Mouse (Mus musculus): ENCODE measurements around the gene Cubn. TPM values are rescaled to one million over a fixed set of nuclear protein-coding genes. Genes with fewer than 3 reads are reported as not detected.

The Cubn gene
- total and polyA plus RNA-seq, 3 experiments = 0.03 TPM; not detected in 2

GRCm38 (mm10) chr2:13496087-13496486 lies 4.5 kb upstream of the Cubn start:
- no peaks in the 10 kb centered on the region; a peak in 1 of 4 replicates for H3K27me3 ChIP-seq (ENCODE audit: control insufficient read depth in 1 of 2, insufficient read depth in 2 of 2, low read length in 2 of 2)
- H3K9me3 ChIP-seq (replicated peaks; ENCODE audit: insufficient read depth, low read length) = no peaks in the 10 kb centered on the region

GRCm38 (mm10) chr2:13492927-13493326 lies 1.3 kb upstream of the Cubn start:
- H3K4me1 ChIP-seq (ENCODE audit: control insufficient read depth in 1 of 2, insufficient read depth in 2 of 2, low read length in 2 of 2) = no peaks in the 10 kb centered on the region; a peak in 1 of 4 replicates
- DNase-seq (ENCODE audit: low read depth, low spot score) = no peak
- no peak overlapping the region for H3K4me3 ChIP-seq (ENCODE audit: control insufficient read depth in 1 of 2, insufficient read depth in 1 of 2, low read depth in 2 of 2, low read length in 2 of 2)
- H3K9ac ChIP-seq (ENCODE audit: control insufficient read depth, low read depth, low read length, poor library complexity, severe bottlenecking) = no peak overlapping the region
- no peak overlapping the region for H3K27ac ChIP-seq (ENCODE audit: control insufficient read depth, low read depth, low read length)
- H3K9me3 ChIP-seq (replicated peaks; ENCODE audit: insufficient read depth, low read length) = no peaks in the 10 kb centered on the region
- no peaks in the 10 kb centered on the region for H3K79me2 ChIP-seq (ENCODE audit: control insufficient read depth, insufficient read depth, low read length, poor library complexity)
- peaks cover 0 to 3% of the 10 kb centered on the region in 2 experiments; a peak in 2 of 4 replicates for H3K36me3 ChIP-seq (ENCODE audit: control insufficient read depth in 1 of 2, insufficient read depth in 2 of 2, low read length in 2 of 2)
- no peaks in the 10 kb centered on the region; a peak in 1 of 4 replicates for H3K27me3 ChIP-seq (ENCODE audit: control insufficient read depth in 1 of 2, insufficient read depth in 2 of 2, low read length in 2 of 2)
- TF ChIP-seq POLR2AphosphoS2 (IDR thresholded peaks at IDR 0.05; ENCODE audit: low read length) = no peak
- TF ChIP-seq MYC (IDR thresholded peaks at IDR 0.05; ENCODE audit: low read depth, low read length) = no peak
- TF ChIP-seq BHLHE40 (IDR thresholded peaks at IDR 0.05; ENCODE audit: borderline replicate concordance, low read depth, low read length) = no peak
- TF ChIP-seq GATA1 (IDR thresholded peaks at IDR 0.05; ENCODE audit: low read depth, low read length) = no peak
- no peak for TF ChIP-seq MAZ (IDR thresholded peaks at IDR 0.05; ENCODE audit: low read depth, low read length)
- TF ChIP-seq NELFE (IDR thresholded peaks at IDR 0.05; ENCODE audit: low read depth, low read length) = no peak
- no peak for TF ChIP-seq TBP (IDR thresholded peaks at IDR 0.05; ENCODE audit: low read depth, low read length)
- TF ChIP-seq JUND (IDR thresholded peaks at IDR 0.05; ENCODE audit: low read depth, low read length) = no peak

More at GRCm38 (mm10) chr2:13496087-13496486, 4.5 kb upstream of the Cubn start:
- H3K27ac ChIP-seq (ENCODE audit: control insufficient read depth, low read depth, low read length) = no peak overlapping the region
- peaks cover 0 to 3% of the 10 kb centered on the region in 2 experiments; a peak in 2 of 4 replicates for H3K36me3 ChIP-seq (ENCODE audit: control insufficient read depth in 1 of 2, insufficient read depth in 2 of 2, low read length in 2 of 2)
- TF ChIP-seq SIN3A (IDR thresholded peaks at IDR 0.05; ENCODE audit: low read length) (no peak), USF1 (IDR thresholded peaks at IDR 0.05; ENCODE audit: low read depth, low read length) (no peak), TAL1 (IDR thresholded peaks at IDR 0.05; ENCODE audit: low read length) (no peak), EP300 (IDR thresholded peaks at IDR 0.05; ENCODE audit: low read depth in 1 of 2, low read length in 2 of 2) (no peak), NRF1 (IDR thresholded peaks at IDR 0.05; ENCODE audit: insufficient read depth, low read depth, low read length, poor library complexity, severe bottlenecking) (no peak), MYC (IDR thresholded peaks at IDR 0.05; ENCODE audit: low read depth, low read length) (no peak), BHLHE40 (IDR thresholded peaks at IDR 0.05; ENCODE audit: borderline replicate concordance, low read depth, low read length) (no peak), JUND (IDR thresholded peaks at IDR 0.05; ENCODE audit: low read depth, low read length) (no peak)
- H3K9ac ChIP-seq (ENCODE audit: control insufficient read depth, low read depth, low read length, poor library complexity, severe bottlenecking) = no peak overlapping the region
- peak; percentile 14 for DNase-seq (ENCODE audit: low read depth, low spot score)
- H3K4me3 ChIP-seq (ENCODE audit: control insufficient read depth in 1 of 2, insufficient read depth in 1 of 2, low read depth in 2 of 2, low read length in 2 of 2) = no peak overlapping the region
- H3K4me1 ChIP-seq (ENCODE audit: control insufficient read depth in 1 of 2, insufficient read depth in 2 of 2, low read length in 2 of 2) = no peaks in the 10 kb centered on the region; a peak in 1 of 4 replicates
- no peaks in the 10 kb centered on the region for H3K79me2 ChIP-seq (ENCODE audit: control insufficient read depth, insufficient read depth, low read length, poor library complexity)

GRCm38 (mm10) chr2:13490480-13490879 lies 1.1 kb downstream of the Cubn start:
- H3K4me1 ChIP-seq (ENCODE audit: control insufficient read depth in 1 of 2, insufficient read depth in 2 of 2, low read length in 2 of 2) = no peaks in the 10 kb centered on the region
- no peak overlapping the region for H3K4me3 ChIP-seq (ENCODE audit: control insufficient read depth in 1 of 2, insufficient read depth in 1 of 2, low read depth in 2 of 2, low read length in 2 of 2)
- no peaks in the 10 kb centered on the region; a peak in 1 of 4 replicates for H3K27me3 ChIP-seq (ENCODE audit: control insufficient read depth in 1 of 2, insufficient read depth in 2 of 2, low read length in 2 of 2)
- H3K9ac ChIP-seq (ENCODE audit: control insufficient read depth, low read depth, low read length, poor library complexity, severe bottlenecking) = no peak overlapping the region
- no peaks in the 10 kb centered on the region for H3K79me2 ChIP-seq (ENCODE audit: control insufficient read depth, insufficient read depth, low read length, poor library complexity)
- DNase-seq (ENCODE audit: low read depth, low spot score) = no peak
- TF ChIP-seq CTCF (IDR thresholded peaks at IDR 0.05 in 2 of 3, conservative IDR thresholded peaks at IDR 0.05 in 1 of 3; ENCODE audit: control insufficient read depth in 1 of 3, insufficient read depth in 1 of 3, low read depth in 2 of 3, low read length in 3 of 3, poor library complexity in 1 of 3, severe bottlenecking in 1 of 3) (no peak), POLR2AphosphoS5 (IDR thresholded peaks at IDR 0.05; ENCODE audit: borderline replicate concordance, low read depth, low read length) (no peak), ZKSCAN1 (IDR thresholded peaks at IDR 0.05; ENCODE audit: low read depth, low read length) (no peak), MYB (IDR thresholded peaks at IDR 0.05; ENCODE audit: low read depth, low read length) (no peak), USF1 (IDR thresholded peaks at IDR 0.05; ENCODE audit: low read depth, low read length) (no peak), ZNF384 (IDR thresholded peaks at IDR 0.05; ENCODE audit: low read depth, low read length) (no peak), MXI1 (IDR thresholded peaks at IDR 0.05; ENCODE audit: low read depth, low read length) (no peak), TBP (IDR thresholded peaks at IDR 0.05; ENCODE audit: low read depth, low read length) (no peak), POLR2AphosphoS2 (IDR thresholded peaks at IDR 0.05; ENCODE audit: low read length) (no peak), UBTF (IDR thresholded peaks at IDR 0.05; ENCODE audit: borderline replicate concordance, insufficient read depth, low read depth, low read length) (no peak)
- no peaks in the 10 kb centered on the region for H3K9me3 ChIP-seq (replicated peaks; ENCODE audit: insufficient read depth, low read length)
- H3K36me3 ChIP-seq (ENCODE audit: control insufficient read depth in 1 of 2, insufficient read depth in 2 of 2, low read length in 2 of 2) = peaks cover 0 to 2% of the 10 kb centered on the region in 2 experiments; a peak in 1 of 4 replicates
- H3K27ac ChIP-seq (ENCODE audit: control insufficient read depth, low read depth, low read length) = no peak overlapping the region
